Mouse (Mus musculus) forebrain, embryonic 13.5 days (tissue): ENCODE measurements around the gene Usp40. TPM values are rescaled to one million over a fixed set of nuclear protein-coding genes. Genes with fewer than 3 reads are reported as not detected.

Source experiments
- ATAC-seq: fragments of 200-750 bp; cut with Nextera tagmentation; 2 replicates; pipeline ENCODE4 v1.8.0; 2017
- H3K27ac ChIP-seq: fragments of 300-500 bp; sonication (generic); 2 replicates; pipeline ENCODE4 v1.5.1; 2015; ENCODE audit warnings: inconsistent platforms, mild to moderate bottlenecking, moderate library complexity
- H3K27me3 ChIP-seq: fragments of 300-500 bp; sonication (generic); 2 replicates; pipeline ENCODE4 v1.6.1; 2015; ENCODE audit warnings: mild to moderate bottlenecking, inconsistent platforms
- H3K36me3 ChIP-seq: fragments of 300-500 bp; sonication (generic); 2 replicates; pipeline ENCODE4 v1.6.1; 2015; ENCODE audit warnings: mild to moderate bottlenecking, inconsistent platforms; ENCODE audit not compliant: poor library complexity, severe bottlenecking
- H3K4me1 ChIP-seq: fragments of 300-500 bp; sonication (generic); 2 replicates; pipeline ENCODE4 v1.6.1; 2015; ENCODE audit warnings: inconsistent platforms
- H3K4me2 ChIP-seq: fragments of 300-500 bp; sonication (generic); 2 replicates; pipeline ENCODE4 v1.6.1; 2015; ENCODE audit warnings: inconsistent platforms, mild to moderate bottlenecking, moderate library complexity
- H3K4me3 ChIP-seq: fragments of 300-500 bp; sonication (generic); 2 replicates; pipeline ENCODE4 v1.5.1; 2015; ENCODE audit warnings: mild to moderate bottlenecking, inconsistent platforms
- H3K9ac ChIP-seq: fragments of 300-500 bp; sonication (generic); 2 replicates; pipeline ENCODE4 v1.6.1; 2015; ENCODE audit warnings: mild to moderate bottlenecking, inconsistent platforms
- H3K9me3 ChIP-seq: fragments of 300-500 bp; sonication (generic); replicated peaks from 2 replicates; pipeline ENCODE4 v1.6.1; 2016; ENCODE audit warnings: inconsistent platforms
- WGBS: fragments of 180-500 bp; shearing (Covaris S2); methylation state at CpG from one replicate; pipeline ENCODE4 v1.1.7; 2015; 5-methylcytosine and 5-hydroxymethylcytosine counted together
- polyA plus RNA-seq: library from polyadenylated mRNA; unstranded; fragments of >200 nt; fragmentation: Nextera tagmentation; extraction: Ambion mirVana; gene quantifications from 2 replicates; pipeline ENCODE4 v1.2.1, GENCODE M21; 2015

Usp40 gene
- polyA plus RNA-seq, 1 experiment from 2014 or later, result 31.0 TPM

- Histone ChIP-seq H3K27me3 (no peaks in the 10 kb centered on the region), H3K4me3 (no peak overlapping the region), H3K4me1 (no peaks in the 10 kb centered on the region), H3K27ac (no peak overlapping the region), H3K36me3 (peaks cover 82% of the 10 kb centered on the region), H3K9me3 (no peaks in the 10 kb centered on the region), H3K9ac (no peak overlapping the region), H3K4me2 (no peak overlapping the region)
- ATAC-seq, result 0 out of 2 replicates have a peak, but pooled peaks have one; percentile 21
- 47% methylated on average over 2 of the region's 2 CpGs for WGBS
Observed at GRCm38 (mm10) chr1:87936516-87936915, 71.8 kb downstream of the Usp40 start.

GRCm38 (mm10) chr1:87936075-87936474 lies 72.3 kb downstream of the Usp40 start:
- Histone ChIP-seq H3K27ac (no peak overlapping the region), H3K27me3 (no peaks in the 10 kb centered on the region), H3K4me2 (no peak overlapping the region), H3K9ac (no peak overlapping the region), H3K4me3 (no peak overlapping the region), H3K4me1 (no peaks in the 10 kb centered on the region), H3K9me3 (no peaks in the 10 kb centered on the region), H3K36me3 (peaks cover 82% of the 10 kb centered on the region)
- 95% methylated on average over 7 of the region's 7 CpGs for WGBS
- ATAC-seq, result no peak

DNA sequence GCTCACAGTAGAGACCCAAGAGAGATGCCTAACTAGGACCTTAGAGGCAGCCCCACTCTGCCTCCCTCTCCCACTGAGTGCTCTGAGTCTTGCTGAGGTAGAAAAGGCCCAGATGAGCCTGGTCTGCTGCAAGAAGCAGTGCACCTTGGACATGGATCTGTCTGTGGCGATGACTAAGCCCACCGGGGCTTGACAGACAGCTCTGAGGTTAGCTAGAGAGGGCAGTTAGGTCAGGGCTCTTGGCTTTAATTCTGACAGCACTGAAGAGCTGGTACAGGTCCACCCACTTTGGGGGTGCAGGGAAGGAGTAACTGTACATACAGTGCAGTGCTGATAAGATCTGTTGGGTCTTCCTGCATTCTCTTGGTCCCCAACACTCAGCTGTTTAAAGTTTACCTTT lies 72.8 kb downstream of the Usp40 start:
- peaks cover 80% of the 10 kb centered on the region for H3K36me3 ChIP-seq
- H3K27ac ChIP-seq, result no peak overlapping the region
- no peaks in the 10 kb centered on the region for H3K4me1 ChIP-seq
- no peak for ATAC-seq
- WGBS, result 92% methylated on average over 2 of the region's 2 CpGs
- H3K9ac ChIP-seq, result no peak overlapping the region
- no peak overlapping the region for H3K4me2 ChIP-seq
- H3K27me3 ChIP-seq, result no peaks in the 10 kb centered on the region
- H3K9me3 ChIP-seq, result no peaks in the 10 kb centered on the region
- no peak overlapping the region for H3K4me3 ChIP-seq

DNA sequence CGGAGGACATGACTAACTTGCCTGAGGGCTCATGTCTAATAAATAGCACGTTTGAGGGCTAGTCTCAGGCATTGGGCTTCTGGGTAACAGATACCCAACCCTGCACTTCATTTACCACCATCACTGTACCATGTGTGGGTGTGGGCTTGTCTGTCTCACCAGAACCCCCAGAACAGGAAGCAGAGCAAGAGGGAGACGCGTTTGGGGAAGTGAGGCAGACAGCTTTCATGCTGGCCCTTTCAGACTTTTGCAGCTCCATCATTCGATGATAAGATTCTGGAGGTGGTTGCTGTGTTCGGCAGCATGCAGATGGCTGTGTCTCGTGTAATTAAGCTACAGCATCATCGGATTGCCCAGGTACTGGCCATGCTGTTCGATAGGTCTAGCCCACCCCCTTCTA lies 73.3 kb downstream of the Usp40 start:
- H3K27me3 ChIP-seq, result no peaks in the 10 kb centered on the region
- H3K4me1 ChIP-seq, result no peaks in the 10 kb centered on the region

GRCm38 (mm10) chr1:87933051-87933450 lies 75.3 kb downstream of the Usp40 start:
- Histone ChIP-seq H3K27me3 (no peaks in the 10 kb centered on the region), H3K4me1 (peaks cover 5% of the 10 kb centered on the region; the same call in 1 of the 2 replicates), H3K9me3 (no peaks in the 10 kb centered on the region), H3K36me3 (peaks cover 63% of the 10 kb centered on the region), H3K4me3 (no peak overlapping the region), H3K9ac (no peak overlapping the region), H3K4me2 (no peak overlapping the region), H3K27ac (no peak overlapping the region)
- WGBS, result 92% methylated on average over 5 of the region's 5 CpGs
- ATAC-seq, result no peak

More for the DNA sequence above, 73.3 kb downstream of the Usp40 start:
- 90% methylated on average over 9 of the region's 9 CpGs for WGBS
- peaks cover 76% of the 10 kb centered on the region for H3K36me3 ChIP-seq
- H3K9me3 ChIP-seq, result no peaks in the 10 kb centered on the region
- no peak overlapping the region for H3K4me2 ChIP-seq
- no peak overlapping the region for H3K9ac ChIP-seq
- H3K4me3 ChIP-seq, result no peak overlapping the region
- no peak overlapping the region for H3K27ac ChIP-seq
- no peak for ATAC-seq

DNA sequence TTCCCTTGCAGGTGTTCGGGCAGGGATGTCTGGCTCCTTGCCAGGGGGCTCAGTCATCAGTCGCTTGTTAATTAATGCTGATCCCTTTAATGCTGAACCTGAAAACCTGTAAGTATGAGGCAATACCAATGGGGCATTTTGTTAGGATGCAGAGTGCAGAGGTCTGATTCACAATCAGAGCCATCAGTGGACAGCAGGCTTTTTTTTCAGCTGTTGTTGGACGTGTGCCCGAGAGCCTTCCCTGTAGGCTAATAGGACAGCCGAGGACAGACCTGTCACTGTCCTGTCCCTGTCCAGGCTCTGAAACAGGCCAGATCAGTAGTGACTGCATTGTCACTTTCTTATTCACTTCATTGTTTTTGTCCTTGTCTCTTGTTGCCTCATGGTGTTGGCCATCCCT lies 78.6 kb downstream of the Usp40 start:
- no peak overlapping the region for H3K27ac ChIP-seq

GRCm38 (mm10) chr1:87924888-87925287 lies 83.5 kb downstream of the Usp40 start:
- WGBS, result 94% methylated on average over 4 of the region's 4 CpGs
- no peaks in the 10 kb centered on the region for H3K27me3 ChIP-seq
- no peak overlapping the region for H3K9ac ChIP-seq
- no peak for ATAC-seq
- peaks cover 68% of the 10 kb centered on the region for H3K36me3 ChIP-seq
- H3K9me3 ChIP-seq, result no peaks in the 10 kb centered on the region
- H3K27ac ChIP-seq, result no peak overlapping the region
- H3K4me2 ChIP-seq, result no peak overlapping the region
- no peak overlapping the region for H3K4me3 ChIP-seq
- peaks cover 5% of the 10 kb centered on the region; the same call in 1 of the 2 replicates for H3K4me1 ChIP-seq

More for the DNA sequence above, 78.6 kb downstream of the Usp40 start:
- no peak overlapping the region for H3K9ac ChIP-seq
- H3K36me3 ChIP-seq, result peaks cover 70% of the 10 kb centered on the region
- H3K4me1 ChIP-seq, result peaks cover 5% of the 10 kb centered on the region; the same call in 1 of the 2 replicates
- no peaks in the 10 kb centered on the region for H3K27me3 ChIP-seq
- 0 out of 2 replicates have a peak, but pooled peaks have one; percentile 19 for ATAC-seq
- WGBS, result 51% methylated on average over 5 of the region's 5 CpGs
- H3K4me3 ChIP-seq, result no peak overlapping the region
- no peak overlapping the region for H3K4me2 ChIP-seq
- no peaks in the 10 kb centered on the region for H3K9me3 ChIP-seq

DNA sequence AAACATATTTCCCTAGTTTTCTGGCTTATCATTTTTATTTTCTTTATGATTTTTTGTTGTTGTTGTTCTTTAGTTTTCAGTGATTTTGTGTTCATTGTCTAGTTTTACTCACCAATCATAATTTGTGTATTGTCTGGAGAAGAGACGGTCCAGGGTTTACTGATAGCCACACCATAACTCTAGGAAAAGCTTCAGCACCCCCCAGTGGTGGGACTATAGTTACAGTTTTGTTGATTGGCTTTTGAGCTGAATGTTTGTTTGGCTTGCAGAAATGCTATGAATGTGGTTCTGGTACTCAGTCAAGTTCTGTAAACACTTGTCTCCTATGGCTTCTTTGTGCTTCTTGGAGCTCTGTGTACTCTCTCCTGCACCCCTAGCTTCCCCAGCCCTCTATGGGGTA lies 85.7 kb downstream of the Usp40 start:
- WGBS, result 51% methylated on average over 1 of the region's 1 CpGs
- Histone ChIP-seq H3K9me3 (no peaks in the 10 kb centered on the region), H3K36me3 (peaks cover 79% of the 10 kb centered on the region), H3K4me1 (no peaks in the 10 kb centered on the region), H3K4me2 (no peak overlapping the region), H3K9ac (no peak overlapping the region), H3K4me3 (no peak overlapping the region), H3K27me3 (no peaks in the 10 kb centered on the region), H3K27ac (no peak overlapping the region)
- ATAC-seq, result no peak

GRCm38 (mm10) chr1:87920056-87920614 lies 88.2 kb downstream of the Usp40 start:
- Histone ChIP-seq H3K27me3 (no peaks in the 10 kb centered on the region), H3K36me3 (peaks cover 69% of the 10 kb centered on the region)
- ATAC-seq, result no peak

GRCm38 (mm10) chr1:87918061-87918460 lies 90.3 kb downstream of the Usp40 start:
- H3K36me3 ChIP-seq, result peaks cover 52% of the 10 kb centered on the region
- H3K4me2 ChIP-seq, result no peak overlapping the region
- H3K27me3 ChIP-seq, result no peaks in the 10 kb centered on the region
- no peak overlapping the region for H3K9ac ChIP-seq
- no peak overlapping the region for H3K27ac ChIP-seq
- WGBS, result 83% methylated on average over 2 of the region's 2 CpGs
- H3K4me3 ChIP-seq, result no peak overlapping the region
- no peaks in the 10 kb centered on the region for H3K9me3 ChIP-seq
- ATAC-seq, result no peak
- no peaks in the 10 kb centered on the region for H3K4me1 ChIP-seq

More at GRCm38 (mm10) chr1:87920056-87920614, 88.2 kb downstream of the Usp40 start:
- Histone ChIP-seq H3K4me1 (no peaks in the 10 kb centered on the region), H3K27ac (no peak overlapping the region), H3K4me2 (no peak overlapping the region), H3K4me3 (no peak overlapping the region), H3K9ac (no peak overlapping the region), H3K9me3 (no peaks in the 10 kb centered on the region)
- 92% methylated on average over 3 of the region's 3 CpGs for WGBS

- no peaks in the 10 kb centered on the region for H3K9me3 ChIP-seq
- H3K9ac ChIP-seq, result no peak overlapping the region
- H3K4me2 ChIP-seq, result no peak overlapping the region
- no peaks in the 10 kb centered on the region for H3K4me1 ChIP-seq
- ATAC-seq, result no peak
- H3K36me3 ChIP-seq, result peaks cover 52% of the 10 kb centered on the region
- 99% methylated on average over 3 of the region's 3 CpGs for WGBS
- no peak overlapping the region for H3K27ac ChIP-seq
- no peak overlapping the region for H3K4me3 ChIP-seq
- H3K27me3 ChIP-seq, result no peaks in the 10 kb centered on the region
Observed at GRCm38 (mm10) chr1:87917361-87917760, 91.0 kb downstream of the Usp40 start.

DNA sequence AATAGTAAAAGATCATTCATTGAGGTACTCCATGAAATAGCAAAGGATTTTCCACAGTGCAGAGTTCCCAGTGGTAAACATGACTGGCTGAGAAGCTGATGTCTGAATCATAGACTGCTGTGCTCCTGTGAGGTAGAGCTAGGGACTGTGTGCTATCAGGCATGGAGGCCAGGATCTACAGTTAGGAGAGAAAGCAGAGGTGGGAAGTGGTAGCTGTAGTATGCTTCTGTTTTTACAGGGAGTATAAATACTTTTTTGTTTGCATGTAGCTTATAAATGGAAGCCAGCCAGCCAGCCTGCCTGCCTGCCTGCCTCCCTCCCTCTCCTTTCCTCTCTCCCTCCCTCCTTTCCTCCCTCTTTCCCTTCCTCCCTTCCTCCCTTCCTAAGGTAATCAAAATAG lies 95.0 kb downstream of the Usp40 start:
- Histone ChIP-seq H3K27me3 (no peaks in the 10 kb centered on the region), H3K9me3 (no peaks in the 10 kb centered on the region), H3K27ac (no peak overlapping the region), H3K4me1 (no peaks in the 10 kb centered on the region), H3K9ac (no peak overlapping the region), H3K4me3 (no peak overlapping the region), H3K4me2 (no peak overlapping the region), H3K36me3 (peaks cover 31% of the 10 kb centered on the region)
- ATAC-seq, result no peak

GRCm38 (mm10) chr1:87910428-87910827 lies 97.9 kb downstream of the Usp40 start:
- H3K27me3 ChIP-seq, result no peaks in the 10 kb centered on the region
- peaks cover 14% of the 10 kb centered on the region for H3K36me3 ChIP-seq
- ATAC-seq, result no peak
- H3K9ac ChIP-seq, result no peak overlapping the region
- H3K9me3 ChIP-seq, result no peaks in the 10 kb centered on the region
- 79% methylated on average over 1 of the region's 1 CpGs for WGBS
- no peaks in the 10 kb centered on the region for H3K4me1 ChIP-seq
- H3K4me2 ChIP-seq, result no peak overlapping the region
- H3K27ac ChIP-seq, result no peak overlapping the region
- no peak overlapping the region for H3K4me3 ChIP-seq
